Comparison of ENCODE assay signal across 15 mouse cellular contexts in the genomic region with DNA sequence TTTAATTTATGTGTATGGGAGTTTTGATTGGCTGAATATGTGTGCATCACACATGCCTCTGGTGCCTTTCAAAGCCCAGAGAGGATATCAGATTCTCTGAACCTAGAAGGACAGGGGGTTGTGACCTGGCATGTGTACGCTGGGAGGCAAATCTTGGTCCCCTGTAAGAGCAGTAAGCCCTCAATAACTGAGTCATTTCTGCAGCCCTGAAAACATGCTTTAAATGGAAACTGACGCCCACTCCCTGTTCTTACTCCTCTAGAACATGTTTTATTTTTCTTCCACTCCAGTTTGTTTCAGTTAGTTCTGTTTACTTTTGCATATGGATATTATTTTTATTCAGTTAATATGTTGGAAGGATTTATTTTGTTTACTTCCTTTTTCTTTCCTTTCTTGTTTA.
"Had no signal": no experiment of that assay in that cellular context is flagged by ENCODE, and none has a peak within 500 bp of the region (broad histone marks: within the 10 kb centered on the region; RNA-seq: fewer than 3 reads in every experiment).

No protein-coding gene starts in this region.

- H3K9ac ChIP-seq: kidney, embryonic 15.5 days; limb, embryonic 15.5 days; liver, embryonic 12.5 days; lung, embryonic 14.5 days; midbrain, embryonic 15.5 days; neural tube, embryonic 13.5 days; stomach, embryonic 15.5 days had no signal

- DNase-seq: kidney, postnatal 14 days; layer of hippocampus, postnatal 36 days; lung, embryonic 14.5 days; lung, postnatal 14 days; thymus, adult 2 months; thymus, postnatal 25 days had no signal

- H3K36me3 ChIP-seq: kidney, embryonic 15.5 days; limb, embryonic 15.5 days; liver, embryonic 12.5 days; midbrain, embryonic 15.5 days; neural tube, embryonic 13.5 days; stomach, embryonic 15.5 days had no signal

- H3K4me1 ChIP-seq: kidney, embryonic 15.5 days; limb, embryonic 15.5 days; liver, embryonic 12.5 days; midbrain, embryonic 15.5 days; neural tube, embryonic 13.5 days; stomach, embryonic 15.5 days had no signal

- H3K27ac ChIP-seq: kidney, embryonic 15.5 days; limb, embryonic 15.5 days; liver, embryonic 12.5 days; macrophage; midbrain, embryonic 15.5 days; neural tube, embryonic 13.5 days; stomach, embryonic 15.5 days had no signal

- H3K4me3 ChIP-seq: kidney, embryonic 15.5 days; limb, embryonic 15.5 days; liver, embryonic 12.5 days; megakaryocyte, embryonic 14.5 days; midbrain, embryonic 15.5 days; neural tube, embryonic 13.5 days; stomach, embryonic 15.5 days had no signal

- ATAC-seq: liver, embryonic 12.5 days; midbrain, embryonic 15.5 days had no signal

- H3K27me3 ChIP-seq: kidney, embryonic 15.5 days; limb, embryonic 15.5 days; liver, embryonic 12.5 days; megakaryocyte, embryonic 14.5 days; midbrain, embryonic 15.5 days; neural tube, embryonic 13.5 days; stomach, embryonic 15.5 days had no signal

- H3K9me3 ChIP-seq: kidney, embryonic 15.5 days; limb, embryonic 15.5 days; liver, embryonic 12.5 days; megakaryocyte, embryonic 14.5 days; midbrain, embryonic 15.5 days; neural tube, embryonic 13.5 days; stomach, embryonic 15.5 days had no signal

- H3K4me2 ChIP-seq: kidney, embryonic 15.5 days; limb, embryonic 15.5 days; liver, embryonic 12.5 days; lung, embryonic 14.5 days; midbrain, embryonic 11.5 days; midbrain, embryonic 15.5 days; neural tube, embryonic 13.5 days; stomach, embryonic 15.5 days had no signal
